Mouse (Mus musculus) liver, embryonic 14.5 days (tissue): ENCODE measurements around the gene Il10. TPM values are rescaled to one million over a fixed set of nuclear protein-coding genes. Genes with fewer than 3 reads are reported as not detected.

ENCODE experiments used
- ATAC-seq: fragments of 200-750 bp; cut with Nextera tagmentation; 2 replicates; pipeline ENCODE4 v1.8.0; 2017; ENCODE audit warnings: moderate number of reproducible peaks, mild to moderate bottlenecking, moderate library complexity; ENCODE audit not compliant: insufficient read depth
- DNase-seq, 3 experiments: peaks; one replicate each; pipeline ENCODE4 v3.0.0-alpha.2; 2012 to 2013; ENCODE audit warnings: low read depth in 3 of 3, low spot score in 3 of 3
- H3K27ac ChIP-seq: fragments of 300-500 bp; sonication (generic); 2 replicates; pipeline ENCODE4 v1.5.1; 2014; ENCODE audit warnings: moderate library complexity, mild to moderate bottlenecking, control low read depth, inconsistent platforms
- H3K27me3 ChIP-seq: fragments of 300-500 bp; sonication (generic); 2 replicates; pipeline ENCODE4 v1.6.1; 2014; ENCODE audit warnings: mild to moderate bottlenecking, low read length, moderate library complexity; ENCODE audit not compliant: control insufficient read depth, insufficient read depth
- H3K36me3 ChIP-seq: fragments of 300-500 bp; sonication (generic); replicated peaks from 2 replicates; pipeline ENCODE4 v1.6.1; 2014; ENCODE audit warnings: low read depth; ENCODE audit not compliant: control insufficient read depth, insufficient read depth
- H3K4me1 ChIP-seq, 2 experiments: fragments of 200-500 bp in 1 of 2; fragments of 300-500 bp in 1 of 2; sonication (generic) in 1 of 2; replicated peaks; 2 replicates each; pipeline ENCODE4 v1.6.1; 2012 to 2014; ENCODE audit warnings: antibody characterized with exemption in 1 of 2, inconsistent platforms in 1 of 2, low read length in 1 of 2; ENCODE audit not compliant: control insufficient read depth in 2 of 2, insufficient read depth in 2 of 2
- H3K4me2 ChIP-seq: fragments of 300-500 bp; sonication (generic); 2 replicates; pipeline ENCODE4 v1.6.1; 2014; ENCODE audit warnings: low read depth, mild to moderate bottlenecking, control low read depth, moderate library complexity
- H3K4me3 ChIP-seq, 2 experiments: fragments of 200-500 bp in 1 of 2; fragments of 300-500 bp in 1 of 2; sonication (generic) in 1 of 2; 2 replicates each; pipeline ENCODE4 v1.5.1; 2012 to 2014; ENCODE audit warnings: low read depth in 2 of 2, low read length in 2 of 2, mild to moderate bottlenecking in 2 of 2, control low read depth in 1 of 2, inconsistent platforms in 1 of 2, moderate library complexity in 1 of 2; ENCODE audit not compliant: insufficient read depth in 1 of 2
- H3K9ac ChIP-seq: fragments of 300-500 bp; sonication (generic); replicated peaks from 2 replicates; pipeline ENCODE4 v1.6.1; 2014; ENCODE audit warnings: mild to moderate bottlenecking, control low read depth, moderate library complexity
- H3K9me3 ChIP-seq: fragments of 300-500 bp; sonication (generic); 2 replicates; pipeline ENCODE4 v1.6.1; 2016; ENCODE audit warnings: low read length, mixed read lengths; ENCODE audit not compliant: control insufficient read depth
- CTCF ChIP-seq: IDR thresholded peaks from 2 replicates; pipeline ENCODE4 v1.5.1; 2016; ENCODE audit warnings: antibody characterized with exemption, low read depth, control low read depth
- EP300 ChIP-seq: IDR thresholded peaks from 2 replicates; pipeline ENCODE4 v1.6.1; 2016; ENCODE audit warnings: antibody characterized with exemption, low read depth
- WGBS: fragments of 180-500 bp; shearing (Covaris S2); extraction: QIAGEN DNeasy Blood & Tissue Kit; methylation state at CpG from one replicate; pipeline ENCODE4 v1.1.7; 2014; ENCODE audit not compliant: insufficient replicate concordance; 5-methylcytosine and 5-hydroxymethylcytosine counted together
- polyA plus RNA-seq, 2 experiments: library from polyadenylated mRNA; depleted of rRNA in 1 of 2; stranded (reverse) in 1 of 2; unstranded in 1 of 2; fragments of >200 nt; fragmentation: Nextera tagmentation in 1 of 2; extraction: Ambion mirVana in 1 of 2; gene quantifications; 2 replicates each; pipeline versions ENCODE4 v1.2.1 to v1.2.3; 2012 to 2014

The Il10 gene
- polyA plus RNA-seq, 2 experiments = 0.03 TPM; not detected in 1

DNA sequence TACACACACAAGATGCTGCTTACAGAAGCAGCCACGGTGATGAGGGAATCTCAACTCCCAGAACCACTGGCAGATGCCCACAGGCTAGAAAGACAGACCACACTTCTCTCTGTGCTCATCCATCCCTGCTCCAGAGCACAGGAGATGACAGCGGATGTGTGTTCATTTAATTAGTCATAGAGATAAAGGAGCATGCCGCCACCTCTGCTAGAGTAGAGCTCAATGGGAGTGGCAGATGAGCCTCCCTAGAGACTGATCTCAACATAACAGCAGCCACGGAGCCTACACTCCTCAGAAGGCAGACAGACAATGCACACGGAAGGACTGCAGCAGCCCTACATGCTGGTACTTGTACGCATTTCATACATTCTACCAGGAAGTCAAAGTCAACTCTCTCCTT is 44.6 kb downstream of the Il10 start:
- no peak overlapping the region for H3K9ac ChIP-seq
- H3K27ac ChIP-seq = no peak overlapping the region
- H3K4me3 ChIP-seq = no peak overlapping the region
- H3K4me1 ChIP-seq = peaks cover 33 to 53% of the 10 kb centered on the region in 2 experiments
- no peak overlapping the region for H3K4me2 ChIP-seq
- H3K9me3 ChIP-seq = no peaks in the 10 kb centered on the region
- no peaks in the 10 kb centered on the region for H3K27me3 ChIP-seq
- H3K36me3 ChIP-seq = no peaks in the 10 kb centered on the region
- TF ChIP-seq EP300 (no peak), CTCF (no peak)
- 31% methylated on average over 6 of the region's 6 CpGs for WGBS
- ATAC-seq = peak; percentile 19; the same call in 1 of the 2 replicates
- no peak for DNase-seq

DNA sequence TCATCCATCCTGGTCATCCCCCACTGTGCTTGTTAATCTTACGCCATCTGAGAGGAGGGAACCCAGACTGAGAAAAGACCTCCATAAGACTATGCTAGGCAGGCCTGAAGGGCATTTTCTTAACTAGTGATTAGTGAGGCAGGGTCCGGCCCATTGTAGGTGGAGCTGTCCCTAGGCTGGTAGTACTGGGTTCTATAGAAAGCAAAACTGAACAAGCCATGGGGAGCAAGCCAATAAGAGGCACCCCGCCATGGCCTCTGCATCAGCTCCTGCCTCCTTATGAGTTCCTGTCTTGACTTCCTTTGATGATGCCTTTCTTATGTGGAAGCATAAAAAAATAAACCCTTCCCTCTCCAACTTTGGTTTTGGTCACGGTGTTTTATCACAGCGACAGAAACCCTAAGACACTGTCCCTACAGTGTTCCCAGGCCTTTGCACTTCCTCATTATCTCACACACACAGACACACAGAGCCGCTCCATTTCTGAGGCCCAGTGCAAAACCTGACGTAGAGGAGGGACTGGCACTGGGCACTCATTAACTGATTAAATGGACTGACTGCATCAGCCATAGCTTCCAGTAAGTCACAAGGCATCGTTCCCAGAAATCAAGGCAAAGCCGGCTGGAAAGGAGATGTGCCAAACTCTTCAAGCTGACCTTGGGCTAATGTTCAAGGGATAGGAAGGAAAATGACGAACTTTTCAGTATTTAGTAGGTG is 48.5 kb downstream of the Il10 start:
- Histone ChIP-seq H3K4me3 (no peak overlapping the region; a peak in 1 of 4 replicates), H3K9me3 (no peaks in the 10 kb centered on the region), H3K27ac (peak overlapping the region; percentile 4), H3K4me1 (peaks cover 28 to 49% of the 10 kb centered on the region in 2 experiments), H3K9ac (0 out of 2 replicates have a peak overlapping the region, but pooled peaks have one; percentile 32), H3K4me2 (peak overlapping the region; percentile 37), H3K36me3 (no peaks in the 10 kb centered on the region), H3K27me3 (no peaks in the 10 kb centered on the region)
- TF ChIP-seq EP300 (peak; percentile 78), CTCF (no peak)
- 22% methylated on average over 10 of the region's 10 CpGs for WGBS
- ATAC-seq (peak; percentile 98), DNase-seq (peak; percentile 55 to 70 (median 58))

DNA sequence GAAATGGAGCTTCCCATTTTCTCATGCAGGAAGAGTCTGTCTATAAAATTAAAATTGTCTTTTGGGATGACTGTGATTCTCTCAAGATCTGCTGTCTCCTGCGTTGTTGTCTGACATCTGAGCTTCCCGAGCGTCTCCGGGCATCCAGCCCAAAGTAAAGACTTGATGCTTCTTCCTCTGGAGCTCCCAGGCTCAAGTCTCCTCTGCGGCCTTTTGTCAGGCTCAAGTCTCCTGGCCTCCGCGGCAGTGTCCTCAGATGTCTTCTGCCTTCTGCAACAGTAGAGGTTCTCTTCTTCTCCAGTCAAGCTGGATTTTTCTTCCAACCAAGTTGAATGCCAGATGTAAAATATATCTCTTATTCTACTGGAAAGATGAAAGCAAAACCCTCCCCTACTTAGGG is 49.4 kb downstream of the Il10 start:
- H3K4me2 ChIP-seq = peak overlapping the region; percentile 37
- H3K4me3 ChIP-seq = no peak overlapping the region
- 77% methylated on average over 7 of the region's 7 CpGs for WGBS
- H3K27ac ChIP-seq = no peak overlapping the region
- H3K9me3 ChIP-seq = no peaks in the 10 kb centered on the region
- H3K36me3 ChIP-seq = no peaks in the 10 kb centered on the region
- H3K27me3 ChIP-seq = no peaks in the 10 kb centered on the region
- DNase-seq (no peak), ATAC-seq (no peak)
- H3K4me1 ChIP-seq = peaks cover 34 to 57% of the 10 kb centered on the region in 2 experiments
- H3K9ac ChIP-seq = no peak overlapping the region
- no peak for TF ChIP-seq EP300
- no peak for TF ChIP-seq CTCF

DNA sequence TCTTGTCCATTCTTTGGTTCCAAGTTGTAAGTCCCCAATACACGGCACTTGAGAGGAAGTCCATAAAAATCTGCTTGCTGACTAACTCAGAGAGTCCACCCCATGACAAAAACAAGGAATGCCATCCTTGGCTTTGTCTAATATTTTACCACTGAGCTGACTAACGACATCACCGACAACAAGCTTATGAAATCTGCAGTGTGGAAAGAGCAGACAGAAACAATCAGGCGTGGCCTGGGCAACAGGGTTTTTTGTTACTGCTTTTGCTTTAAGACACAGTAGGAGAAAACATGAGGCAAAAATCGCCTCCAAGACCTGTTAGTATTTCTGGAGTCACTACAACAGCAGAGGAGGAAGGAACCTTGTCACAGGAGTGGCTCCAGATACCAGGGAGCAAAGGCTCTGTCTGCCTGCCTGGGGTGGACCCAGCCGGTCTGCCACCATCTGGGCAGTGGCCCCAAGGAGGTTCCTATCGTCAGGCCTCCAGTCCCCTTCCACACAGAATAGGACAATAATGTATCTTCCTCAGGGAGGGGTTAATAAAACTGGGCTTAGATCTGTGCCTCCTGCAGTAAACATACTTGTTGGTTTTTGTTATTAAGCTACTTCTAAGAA is 52.8 kb downstream of the Il10 start:
- no peak for ATAC-seq
- Histone ChIP-seq H3K4me1 (peaks cover 46 to 69% of the 10 kb centered on the region in 2 experiments), H3K4me2 (no peak overlapping the region)

DNA sequence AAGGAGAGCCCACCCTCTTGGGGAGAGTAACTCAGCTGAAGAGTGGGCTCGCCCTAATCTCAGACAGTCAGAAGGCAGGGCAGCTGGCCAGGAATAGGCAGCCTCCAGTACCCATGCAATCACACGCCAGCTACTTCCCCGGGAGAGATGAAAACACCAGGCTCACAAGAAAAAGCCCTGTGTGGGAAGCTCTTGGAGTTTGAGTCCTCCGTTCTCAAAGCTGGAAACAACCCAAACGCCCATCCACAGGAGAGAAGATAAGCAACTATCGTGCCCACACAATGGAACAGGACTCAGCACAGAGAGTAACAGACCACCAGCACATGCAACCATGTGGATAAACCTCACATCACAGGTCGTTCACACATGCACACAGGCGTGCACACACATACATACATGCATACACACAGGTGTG is 54.9 kb downstream of the Il10 start:
- H3K4me1 ChIP-seq = peaks cover 31 to 61% of the 10 kb centered on the region in 2 experiments
- WGBS = 16% methylated on average over 8 of the region's 8 CpGs
- no peaks in the 10 kb centered on the region for H3K36me3 ChIP-seq
- TF ChIP-seq EP300 (no peak), CTCF (no peak)
- H3K4me2 ChIP-seq = peak overlapping the region; percentile 28; the same call in 1 of the 2 replicates
- H3K9me3 ChIP-seq = no peaks in the 10 kb centered on the region
- peak; percentile 42; the same call in 1 of the 2 replicates for ATAC-seq
- no peak overlapping the region for H3K4me3 ChIP-seq
- H3K27me3 ChIP-seq = no peaks in the 10 kb centered on the region
- no peak overlapping the region for H3K27ac ChIP-seq
- no peak overlapping the region; the same call in 1 of the 2 replicates for H3K9ac ChIP-seq
- DNase-seq = no peak

More for the DNA sequence above, 52.8 kb downstream of the Il10 start:
- H3K4me3 ChIP-seq = no peak overlapping the region
- H3K9ac ChIP-seq = no peak overlapping the region
- 46% methylated on average over 7 of the region's 7 CpGs for WGBS
- H3K36me3 ChIP-seq = no peaks in the 10 kb centered on the region
- H3K27ac ChIP-seq = no peak overlapping the region
- no peak for DNase-seq
- TF ChIP-seq EP300 (no peak), CTCF (no peak)
- H3K27me3 ChIP-seq = no peaks in the 10 kb centered on the region
- H3K9me3 ChIP-seq = no peaks in the 10 kb centered on the region

Other genes starting within 250 kb of the Il10 start
- gene Fcamr, start 218.9 kb upstream of the Il10 start, polyA plus RNA-seq (2012; rRNA removed) = not detected in 2 replicates
- gene Fcamr, start 218.9 kb upstream of the Il10 start, polyA plus RNA-seq (2014; fragmentation: Nextera tagmentation; extraction: Ambion mirVana) = not detected in 2 replicates
- gene Pigr, start 193.2 kb upstream of the Il10 start, polyA plus RNA-seq (2012; rRNA removed) = 0.13 and 0.21 TPM in 2 replicates
- 0.14 and 0.19 TPM in 2 replicates for gene Pigr, start 193.2 kb upstream of the Il10 start, polyA plus RNA-seq (2014; fragmentation: Nextera tagmentation; extraction: Ambion mirVana)
- 0.16 TPM in 1 of 2 replicates, not detected in the other for gene Fcmr, start 154.2 kb upstream of the Il10 start, polyA plus RNA-seq (2012; rRNA removed)
- gene Fcmr, start 154.2 kb upstream of the Il10 start, polyA plus RNA-seq (2014; fragmentation: Nextera tagmentation; extraction: Ambion mirVana) = not detected in 2 replicates
- not detected in 2 replicates for gene Il24, start 132.4 kb upstream of the Il10 start, polyA plus RNA-seq (2012; rRNA removed)
- gene Il24, start 132.4 kb upstream of the Il10 start, polyA plus RNA-seq (2014; fragmentation: Nextera tagmentation; extraction: Ambion mirVana) = not detected in 2 replicates
- not detected in 2 replicates for gene Il20, start 108.4 kb upstream of the Il10 start, polyA plus RNA-seq (2012; rRNA removed)
- gene Il20, start 108.4 kb upstream of the Il10 start, polyA plus RNA-seq (2014; fragmentation: Nextera tagmentation; extraction: Ambion mirVana) = not detected in 2 replicates
- not detected in 2 replicates for gene Il19, start 79.7 kb upstream of the Il10 start, polyA plus RNA-seq (2012; rRNA removed)
- not detected in 2 replicates for gene Il19, start 79.7 kb upstream of the Il10 start, polyA plus RNA-seq (2014; fragmentation: Nextera tagmentation; extraction: Ambion mirVana)
- 10.3 and 12.9 TPM in 2 replicates for gene Mapkapk2, start 78.0 kb downstream of the Il10 start, polyA plus RNA-seq (2012; rRNA removed)
- gene Mapkapk2, start 78.0 kb downstream of the Il10 start, polyA plus RNA-seq (2014; fragmentation: Nextera tagmentation; extraction: Ambion mirVana) = 12.8 and 13.6 TPM in 2 replicates
- gene Dyrk3, start 118.5 kb downstream of the Il10 start, polyA plus RNA-seq (2012; rRNA removed) = 8.5 and 10.6 TPM in 2 replicates
- 14.3 and 14.9 TPM in 2 replicates for gene Dyrk3, start 118.5 kb downstream of the Il10 start, polyA plus RNA-seq (2014; fragmentation: Nextera tagmentation; extraction: Ambion mirVana)
- gene Eif2d, start 133.3 kb downstream of the Il10 start, polyA plus RNA-seq (2012; rRNA removed) = 15.8 and 19.0 TPM in 2 replicates
- gene Eif2d, start 133.3 kb downstream of the Il10 start, polyA plus RNA-seq (2014; fragmentation: Nextera tagmentation; extraction: Ambion mirVana) = 29.2 and 30.1 TPM in 2 replicates
- 2.1 TPM in 2 replicates for gene Rassf5, start 225.4 kb downstream of the Il10 start, polyA plus RNA-seq (2012; rRNA removed)
- 3.6 and 3.7 TPM in 2 replicates for gene Rassf5, start 225.4 kb downstream of the Il10 start, polyA plus RNA-seq (2014; fragmentation: Nextera tagmentation; extraction: Ambion mirVana)